Mouse (Mus musculus) neutrophil, adult 5-6 weeks (primary cell): ENCODE measurements around the gene Gm10762. TPM values are rescaled to one million over a fixed set of nuclear protein-coding genes. Genes with fewer than 3 reads are reported as not detected.

ENCODE experiments used
- ATAC-seq: fragments of 151-379, 151-347 bp; 2 replicates; pipeline ENCODE4 v1.8.0; 2017; ENCODE audit warnings: mild to moderate bottlenecking, moderate TSS enrichment; ENCODE audit not compliant: insufficient number of reproducible peaks, poor library complexity, low FRiP score, severe bottlenecking; ENCODE audit errors: extremely low read depth
- total RNA-seq: library from RNA; stranded (forward); fragments of 200-1000 nt; gene quantifications from 2 replicates; pipeline ENCODE4 v1.2.3, GENCODE M21; 2017

The Gm10762 gene
- total RNA-seq, 1 experiment from 2014 or later, result 7.7 TPM

- no peak for ATAC-seq
Observed at GRCm38 (mm10) chr2:128924799-128925198, 42.7 kb downstream of the Gm10762 start.

Other genes with a start within 250 kb of the Gm10762 start
- 44.1 and 49.2 TPM in 2 replicates for gene Tmem87b, start 149.6 kb downstream of the Gm10762 start, total RNA-seq
- gene Fbln7, start 104.7 kb downstream of the Gm10762 start, total RNA-seq, result not detected in 2 replicates
- gene Zc3h8, start 23.6 kb downstream of the Gm10762 start, total RNA-seq, result 12.8 and 14.4 TPM in 2 replicates
- gene Zc3h6, start 323 bp downstream of the Gm10762 start, total RNA-seq, result 10.5 and 11.4 TPM in 2 replicates
- 0.12 TPM in 1 of 2 replicates, not detected in the other for gene Vinac1, start 80.4 kb upstream of the Gm10762 start, total RNA-seq
- 1.4 and 4.2 TPM in 2 replicates for gene Ttl, start 98.2 kb upstream of the Gm10762 start, total RNA-seq
- 14.5 and 17.3 TPM in 2 replicates for gene Polr1b, start 133.3 kb upstream of the Gm10762 start, total RNA-seq
- gene Chchd5, start 162.0 kb upstream of the Gm10762 start, total RNA-seq, result 9.0 and 15.2 TPM in 2 replicates
- gene Slc20a1, start 231.0 kb upstream of the Gm10762 start, total RNA-seq, result 161 and 196 TPM in 2 replicates